Comparison of ENCODE assay signal across 15 mouse cellular contexts in the genomic region with DNA sequence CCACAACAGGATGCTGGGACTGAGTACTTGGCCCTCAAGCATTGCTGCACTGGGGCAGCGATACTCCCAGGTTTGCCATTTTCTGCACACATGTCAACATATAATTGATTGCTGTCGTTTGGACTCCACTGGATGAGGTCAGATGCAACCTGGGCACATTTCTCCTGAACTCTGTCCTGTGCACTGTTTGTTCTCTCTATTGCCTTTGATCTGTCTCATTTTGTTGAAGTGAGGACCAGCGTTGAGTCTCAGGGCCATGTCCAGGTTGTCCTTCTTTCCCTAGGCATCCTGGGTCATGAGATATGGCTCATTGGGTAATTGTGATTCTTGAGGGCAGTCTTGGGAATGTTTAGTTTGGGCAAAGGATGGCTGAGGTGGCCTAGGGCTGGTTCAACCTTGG. TPM values are rescaled to one million over a fixed set of nuclear protein-coding genes. Genes with fewer than 3 reads are reported as not detected.
"Had no signal": no experiment of that assay in that cellular context is flagged by ENCODE, and none has a peak within 500 bp of the region (broad histone marks: within the 10 kb centered on the region; RNA-seq: fewer than 3 reads in every experiment).

No protein-coding gene starts in this region.

RNA-seq across cellular contexts. Expression of a gene that starts 2.1 kb away (rescaled TPM):
- polyA plus RNA-seq: lung, adult 2 months; lung, embryonic 15.5 days; lung, postnatal 0 days; macrophage; midbrain, embryonic 11.5 days; midbrain, embryonic 13.5 days; midbrain, embryonic 15.5 days; midbrain, postnatal 0 days; neural tube, embryonic 12.5 days; neural tube, embryonic 14.5 days; spleen, adult 2 months; stomach, embryonic 15.5 days; stomach, postnatal 0 days; testis, adult 2 months; thymus, postnatal 0 days had no signal

RNA-seq across cellular contexts. Expression of a gene that starts 11.0 kb away (rescaled TPM):
- polyA plus RNA-seq: lung, embryonic 15.5 days; lung, postnatal 0 days; macrophage; midbrain, embryonic 11.5 days; midbrain, embryonic 13.5 days; midbrain, embryonic 15.5 days; midbrain, postnatal 0 days; neural tube, embryonic 12.5 days; neural tube, embryonic 14.5 days; testis, adult 2 months; thymus, postnatal 0 days had no signal

RNA-seq across cellular contexts. Expression of a gene that starts 15.9 kb away (rescaled TPM):
- polyA plus RNA-seq: macrophage had no signal

RNA-seq across cellular contexts. Expression of a gene that starts 37.3 kb away (rescaled TPM):
- polyA plus RNA-seq: lung, embryonic 15.5 days; lung, postnatal 0 days; macrophage; midbrain, embryonic 11.5 days; midbrain, embryonic 13.5 days; midbrain, embryonic 15.5 days; midbrain, postnatal 0 days; neural tube, embryonic 12.5 days; neural tube, embryonic 14.5 days; spleen, adult 2 months; testis, adult 2 months; thymus, postnatal 0 days had no signal
